Mouse (Mus musculus) megakaryocyte, embryonic 14.5 days (primary cell): Measurements from ENCODE around the gene Prr19.

Experiments used
- FLI1 ChIP-seq: IDR thresholded peaks from 2 replicates; pipeline ENCODE4 v1.6.1; 2012; ENCODE audit warnings: low read length, inconsistent platforms, mixed read lengths
- GATA1 ChIP-seq: IDR thresholded peaks from 3 replicates; pipeline ENCODE4 v1.6.1; 2012; ENCODE audit warnings: mixed read lengths, low read length, inconsistent platforms, borderline replicate concordance

DNA sequence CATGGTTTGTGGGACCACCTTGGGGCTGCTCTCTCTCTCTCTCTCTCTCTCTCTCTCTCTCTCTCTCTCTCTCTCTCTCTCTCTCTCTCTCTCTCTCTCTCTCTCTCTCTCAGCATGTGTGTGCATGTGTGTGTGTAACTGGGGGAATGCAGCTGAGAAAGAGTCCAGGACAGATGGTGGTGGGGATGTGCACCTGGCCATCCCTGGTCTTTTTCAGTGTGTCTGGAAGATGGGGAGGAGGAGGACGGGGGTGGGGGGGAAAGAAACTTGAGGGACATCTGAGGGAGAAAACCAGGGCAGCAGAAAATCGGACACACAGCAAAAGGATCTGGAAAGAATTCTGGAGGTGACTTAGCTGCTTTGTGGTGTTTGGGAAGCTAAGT is 5.4 kb downstream of the Prr19 start:
- no peak for TF ChIP-seq GATA1
- no peak for TF ChIP-seq FLI1
